Mouse (Mus musculus) olfactory bulb, adult 2 months (tissue): ENCODE data around the gene Swt1.

Source experiments
- CTCF ChIP-seq: fragments of 200-500 bp; IDR thresholded peaks from 2 replicates; pipeline ENCODE4 v1.5.1; 2012; ENCODE audit warnings: low read depth, mild to moderate bottlenecking, low read length, moderate library complexity; ENCODE audit not compliant: insufficient read depth
- POLR2A ChIP-seq: fragments of 200-500 bp; IDR thresholded peaks from 2 replicates; pipeline ENCODE4 v1.6.1; 2012; ENCODE audit warnings: mild to moderate bottlenecking, low read depth, low read length, moderate library complexity; ENCODE audit not compliant: insufficient read depth

DNA sequence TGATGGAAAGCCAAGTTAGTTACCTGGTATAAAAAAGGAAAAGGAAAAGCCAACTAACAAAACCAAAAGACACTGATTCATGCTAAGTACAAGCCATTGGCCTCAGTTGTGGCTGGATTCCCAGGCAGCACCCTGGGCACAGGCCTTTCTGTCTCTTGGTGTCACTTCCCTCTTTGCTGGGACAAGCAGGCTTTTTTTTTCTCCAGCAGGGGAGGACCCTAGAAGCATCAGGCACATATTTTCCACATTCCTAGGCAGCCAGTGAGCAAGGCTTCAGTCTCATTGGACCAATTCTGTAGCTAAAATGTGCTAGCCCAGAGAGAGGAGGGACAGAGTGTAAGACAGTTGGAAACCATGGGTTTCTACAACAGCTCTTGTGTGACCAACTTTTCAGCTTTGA is 90.0 kb downstream of the Swt1 start:
- TF ChIP-seq CTCF (no peak), POLR2A (no peak)
